Mouse (Mus musculus) kidney, adult 2 months (tissue): ENCODE measurements around the gene Rbm39.

Experiments
- CTCF ChIP-seq: fragments of 200-500 bp; conservative IDR thresholded peaks from 2 replicates; pipeline ENCODE4 v1.5.1; 2011; ENCODE audit warnings: low read depth, mild to moderate bottlenecking, control low read depth, low read length, moderate library complexity, mixed read lengths; ENCODE audit not compliant: insufficient read depth, insufficient read length
- POLR2A ChIP-seq: fragments of 200-500 bp; IDR thresholded peaks from one replicate; pipeline ENCODE4 v1.6.1; 2011; ENCODE audit warnings: low read depth, low read length, control low read depth

DNA sequence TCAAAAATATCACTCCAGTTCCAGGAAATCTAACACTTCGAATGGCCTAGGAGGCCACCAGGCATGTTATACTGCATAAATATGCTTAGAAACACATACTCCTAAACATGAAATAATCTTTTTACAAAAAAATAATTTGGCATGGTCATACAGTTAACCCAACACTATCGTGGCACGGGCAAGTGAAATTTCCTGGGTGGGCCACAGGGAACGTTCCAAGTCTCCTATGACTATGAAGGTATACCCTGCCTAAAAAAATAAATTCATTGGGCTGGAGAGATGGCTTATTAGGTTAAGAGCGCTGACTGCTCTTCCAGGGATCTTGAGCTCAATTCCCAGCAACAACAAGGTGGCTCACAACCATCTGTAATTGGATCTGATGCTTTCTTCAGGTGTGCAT is 13.5 kb downstream of the Rbm39 start:
- TF ChIP-seq POLR2A (no peak), CTCF (no peak)
